Mouse (Mus musculus): Measurements from ENCODE around the gene Tmem132d. TPM values are rescaled to one million over a fixed set of nuclear protein-coding genes. Genes with fewer than 3 reads are reported as not detected.

Gene Tmem132d
- polyA plus RNA-seq, 1 experiment from 2014 or later = 0.20 TPM

GRCm38 (mm10) chr5:128136818-128137217 is 296.1 kb downstream of the Tmem132d start:
- Histone ChIP-seq H3K4me1 (replicated peaks; ENCODE audit: control insufficient read depth, insufficient read depth, low read length) (no peaks in the 10 kb centered on the region), H3K36me3 (ENCODE audit: control insufficient read depth, insufficient read depth, low read length) (no peaks in the 10 kb centered on the region), H3K4me3 (ENCODE audit: low read depth, low read length) (no peak overlapping the region), H3K27me3 (replicated peaks; ENCODE audit: control insufficient read depth, insufficient read depth, low read length) (no peaks in the 10 kb centered on the region), H3K9ac (ENCODE audit: low read length) (no peak overlapping the region), H3K27ac (ENCODE audit: low read depth) (no peak overlapping the region), H3K4me2 (ENCODE audit: low read length) (no peak overlapping the region), H3K9me3 (ENCODE audit: control insufficient read depth, low read length) (no peaks in the 10 kb centered on the region)
- DNase-seq (ENCODE audit: low spot score) = no peak
- ATAC-seq (replicated peaks; ENCODE audit: low FRiP score, low TSS enrichment, low read depth) = no peak
- 59% methylated on average over 8 of the region's 8 CpGs for WGBS

DNA sequence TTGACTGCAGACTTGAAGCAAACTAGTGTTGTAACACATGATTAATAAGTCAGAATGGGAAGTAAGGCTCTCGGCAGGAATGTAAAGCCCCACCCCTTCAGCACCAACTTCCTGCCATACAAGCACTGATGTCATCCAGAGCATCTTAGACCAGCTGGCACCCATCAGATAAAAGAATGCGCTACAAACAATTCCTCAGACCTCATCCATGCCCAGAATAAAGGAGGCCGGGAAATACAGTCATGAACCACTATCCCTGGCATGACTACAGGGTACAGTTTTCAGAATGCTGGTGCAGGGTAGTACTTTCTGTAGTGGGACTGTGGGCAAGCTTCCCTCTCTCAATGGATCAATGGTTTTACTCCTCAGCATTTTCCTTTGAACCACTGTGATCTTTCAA is 310.2 kb downstream of the Tmem132d start:
- no peak overlapping the region for H3K4me3 ChIP-seq (ENCODE audit: low read depth, low read length)
- ATAC-seq (replicated peaks; ENCODE audit: low FRiP score, low TSS enrichment, low read depth) = no peak

GRCm38 (mm10) chr5:128119171-128119570 is 313.7 kb downstream of the Tmem132d start:
- Histone ChIP-seq H3K4me2 (ENCODE audit: low read length) (no peak overlapping the region), H3K27me3 (replicated peaks; ENCODE audit: control insufficient read depth, insufficient read depth, low read length) (no peaks in the 10 kb centered on the region), H3K9me3 (ENCODE audit: control insufficient read depth, low read length) (no peaks in the 10 kb centered on the region), H3K9ac (ENCODE audit: low read length) (no peak overlapping the region), H3K27ac (ENCODE audit: low read depth) (no peak overlapping the region), H3K4me3 (ENCODE audit: low read depth, low read length) (no peak overlapping the region), H3K36me3 (ENCODE audit: control insufficient read depth, insufficient read depth, low read length) (no peaks in the 10 kb centered on the region), H3K4me1 (replicated peaks; ENCODE audit: control insufficient read depth, insufficient read depth, low read length) (no peaks in the 10 kb centered on the region)
- DNase-seq (ENCODE audit: low spot score) = no peak
- ATAC-seq (replicated peaks; ENCODE audit: low FRiP score, low TSS enrichment, low read depth) = no peak
- WGBS = 45% methylated on average over 3 of the region's 3 CpGs

More for the DNA sequence above, 310.2 kb downstream of the Tmem132d start:
- Histone ChIP-seq H3K9me3 (ENCODE audit: control insufficient read depth, low read length) (no peaks in the 10 kb centered on the region), H3K36me3 (ENCODE audit: control insufficient read depth, insufficient read depth, low read length) (no peaks in the 10 kb centered on the region), H3K4me1 (replicated peaks; ENCODE audit: control insufficient read depth, insufficient read depth, low read length) (no peaks in the 10 kb centered on the region), H3K4me2 (ENCODE audit: low read length) (no peak overlapping the region), H3K27me3 (replicated peaks; ENCODE audit: control insufficient read depth, insufficient read depth, low read length) (no peaks in the 10 kb centered on the region), H3K27ac (ENCODE audit: low read depth) (no peak overlapping the region), H3K9ac (ENCODE audit: low read length) (no peak overlapping the region)
- no peak for DNase-seq (ENCODE audit: low spot score)
- 23% methylated on average over 3 of the region's 3 CpGs for WGBS

DNA sequence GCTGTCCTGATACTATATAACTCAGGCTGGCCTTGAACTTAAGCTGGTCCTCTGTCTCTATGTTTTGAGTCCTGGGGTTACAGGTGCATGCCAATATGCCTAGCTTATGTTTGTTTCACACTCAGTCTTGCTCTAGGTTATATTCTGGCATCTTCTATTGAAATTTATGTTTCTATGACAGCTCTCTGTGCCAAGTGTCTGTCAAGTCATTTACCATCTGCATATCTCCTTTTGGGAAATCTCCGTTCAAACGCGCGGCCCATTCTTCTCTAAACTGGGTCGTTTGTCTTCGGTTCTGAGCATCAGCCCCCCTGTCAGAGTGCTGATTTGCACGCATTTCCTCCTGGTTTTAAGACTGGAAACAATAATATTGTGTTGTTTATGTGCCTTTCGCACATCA is 319.8 kb downstream of the Tmem132d start:
- Histone ChIP-seq H3K27ac (ENCODE audit: low read depth) (no peak overlapping the region), H3K4me1 (replicated peaks; ENCODE audit: control insufficient read depth, insufficient read depth, low read length) (no peaks in the 10 kb centered on the region), H3K9ac (ENCODE audit: low read length) (no peak overlapping the region), H3K4me2 (ENCODE audit: low read length) (no peak overlapping the region), H3K4me3 (ENCODE audit: low read depth, low read length) (no peak overlapping the region), H3K27me3 (replicated peaks; ENCODE audit: control insufficient read depth, insufficient read depth, low read length) (no peaks in the 10 kb centered on the region), H3K9me3 (ENCODE audit: control insufficient read depth, low read length) (peaks cover 5% of the 10 kb centered on the region; the same call in 1 of the 2 replicates), H3K36me3 (ENCODE audit: control insufficient read depth, insufficient read depth, low read length) (no peaks in the 10 kb centered on the region)
- ATAC-seq (replicated peaks; ENCODE audit: low FRiP score, low TSS enrichment, low read depth) (no peak), DNase-seq (ENCODE audit: low spot score) (no peak)
- 88% methylated on average over 8 of the region's 8 CpGs for WGBS

- Histone ChIP-seq H3K9ac (ENCODE audit: low read length) (no peak overlapping the region), H3K4me3 (ENCODE audit: low read depth, low read length) (no peak overlapping the region), H3K27ac (ENCODE audit: low read depth) (no peak overlapping the region), H3K27me3 (replicated peaks; ENCODE audit: control insufficient read depth, insufficient read depth, low read length) (no peaks in the 10 kb centered on the region), H3K9me3 (ENCODE audit: control insufficient read depth, low read length) (peaks cover 5% of the 10 kb centered on the region; the same call in 1 of the 2 replicates), H3K4me1 (replicated peaks; ENCODE audit: control insufficient read depth, insufficient read depth, low read length) (no peaks in the 10 kb centered on the region), H3K36me3 (ENCODE audit: control insufficient read depth, insufficient read depth, low read length) (no peaks in the 10 kb centered on the region), H3K4me2 (ENCODE audit: low read length) (no peak overlapping the region)
- no peak for DNase-seq (ENCODE audit: low spot score)
- WGBS = 97% methylated on average over 3 of the region's 3 CpGs
- ATAC-seq (replicated peaks; ENCODE audit: low FRiP score, low TSS enrichment, low read depth) = no peak
Measured at GRCm38 (mm10) chr5:128112518-128112917, 320.4 kb downstream of the Tmem132d start.

DNA sequence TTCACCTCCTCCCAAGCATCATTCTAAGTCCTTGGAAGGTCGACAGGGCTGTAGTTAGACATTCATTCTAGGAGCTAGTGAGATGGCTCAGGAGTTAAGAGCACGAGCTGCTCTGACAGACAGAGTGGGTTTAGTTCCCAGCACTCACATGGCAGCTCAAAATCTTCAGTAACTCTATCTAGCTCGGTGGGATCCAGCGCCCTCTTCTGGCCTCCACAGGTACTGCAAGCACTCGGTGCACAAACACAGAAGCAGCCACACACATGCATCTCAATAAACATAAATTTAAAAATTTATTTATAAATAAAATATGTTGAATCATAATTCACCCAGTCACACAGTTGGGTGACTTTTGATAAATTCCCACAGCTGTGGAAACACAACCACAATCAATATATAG is 321.2 kb downstream of the Tmem132d start:
- Histone ChIP-seq H3K27ac (ENCODE audit: low read depth) (no peak overlapping the region), H3K4me1 (replicated peaks; ENCODE audit: control insufficient read depth, insufficient read depth, low read length) (no peaks in the 10 kb centered on the region), H3K4me3 (ENCODE audit: low read depth, low read length) (no peak overlapping the region), H3K27me3 (replicated peaks; ENCODE audit: control insufficient read depth, insufficient read depth, low read length) (no peaks in the 10 kb centered on the region), H3K36me3 (ENCODE audit: control insufficient read depth, insufficient read depth, low read length) (no peaks in the 10 kb centered on the region), H3K9me3 (ENCODE audit: control insufficient read depth, low read length) (peaks cover 5% of the 10 kb centered on the region; the same call in 1 of the 2 replicates), H3K4me2 (ENCODE audit: low read length) (no peak overlapping the region), H3K9ac (ENCODE audit: low read length) (no peak overlapping the region)
- 76% methylated on average over 5 of the region's 5 CpGs for WGBS
- DNase-seq (ENCODE audit: low spot score) = no peak
- no peak for ATAC-seq (replicated peaks; ENCODE audit: low FRiP score, low TSS enrichment, low read depth)

- Histone ChIP-seq H3K9me3 (ENCODE audit: control insufficient read depth, low read length) (peaks cover 9% of the 10 kb centered on the region; the same call in 1 of the 2 replicates), H3K4me2 (ENCODE audit: low read length) (no peak overlapping the region), H3K4me3 (ENCODE audit: low read depth, low read length) (no peak overlapping the region), H3K4me1 (replicated peaks; ENCODE audit: control insufficient read depth, insufficient read depth, low read length) (no peaks in the 10 kb centered on the region), H3K9ac (ENCODE audit: low read length) (no peak overlapping the region), H3K27me3 (replicated peaks; ENCODE audit: control insufficient read depth, insufficient read depth, low read length) (no peaks in the 10 kb centered on the region), H3K27ac (ENCODE audit: low read depth) (no peak overlapping the region), H3K36me3 (ENCODE audit: control insufficient read depth, insufficient read depth, low read length) (no peaks in the 10 kb centered on the region)
- no peak for DNase-seq (ENCODE audit: low spot score)
- 48% methylated on average over 8 of the region's 8 CpGs for WGBS
- ATAC-seq (replicated peaks; ENCODE audit: low FRiP score, low TSS enrichment, low read depth) = no peak
Measured at GRCm38 (mm10) chr5:128102556-128102955, 330.3 kb downstream of the Tmem132d start.

GRCm38 (mm10) chr5:128100331-128100730 is 332.5 kb downstream of the Tmem132d start:
- DNase-seq (ENCODE audit: low spot score) = no peak
- no peak for ATAC-seq (replicated peaks; ENCODE audit: low FRiP score, low TSS enrichment, low read depth)
- 82% methylated on average over 5 of the region's 5 CpGs for WGBS
- H3K9ac ChIP-seq (ENCODE audit: low read length) = no peak overlapping the region
- no peaks in the 10 kb centered on the region for H3K4me1 ChIP-seq (replicated peaks; ENCODE audit: control insufficient read depth, insufficient read depth, low read length)
- no peaks in the 10 kb centered on the region for H3K36me3 ChIP-seq (ENCODE audit: control insufficient read depth, insufficient read depth, low read length)
- no peak overlapping the region for H3K4me2 ChIP-seq (ENCODE audit: low read length)
- H3K4me3 ChIP-seq (ENCODE audit: low read depth, low read length) = no peak overlapping the region
- peaks cover 9% of the 10 kb centered on the region; the same call in 1 of the 2 replicates for H3K9me3 ChIP-seq (ENCODE audit: control insufficient read depth, low read length)
- no peaks in the 10 kb centered on the region for H3K27me3 ChIP-seq (replicated peaks; ENCODE audit: control insufficient read depth, insufficient read depth, low read length)
- no peak overlapping the region for H3K27ac ChIP-seq (ENCODE audit: low read depth)

DNA sequence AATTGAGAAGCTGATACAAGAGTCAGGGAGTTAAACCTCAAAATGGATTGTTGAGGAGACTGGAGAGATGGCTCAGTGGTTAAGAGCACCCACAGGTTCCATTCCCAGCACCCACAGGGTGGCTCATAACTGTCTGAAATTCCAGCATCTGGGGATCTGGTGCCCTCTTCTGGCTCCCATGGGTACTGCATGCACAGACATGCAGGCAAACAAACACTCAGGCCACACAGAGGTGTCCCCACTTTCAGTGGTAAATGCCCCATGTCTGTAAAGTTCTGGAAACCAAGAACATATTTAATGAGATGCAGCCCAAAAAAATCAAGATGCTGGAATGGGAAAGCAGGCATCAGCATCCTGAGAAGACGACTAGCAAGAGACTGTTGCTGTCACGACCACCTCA is 333.4 kb downstream of the Tmem132d start:
- Histone ChIP-seq H3K9me3 (ENCODE audit: control insufficient read depth, low read length) (peaks cover 9% of the 10 kb centered on the region; the same call in 1 of the 2 replicates), H3K4me2 (ENCODE audit: low read length) (no peak overlapping the region), H3K27ac (ENCODE audit: low read depth) (no peak overlapping the region), H3K4me1 (replicated peaks; ENCODE audit: control insufficient read depth, insufficient read depth, low read length) (no peaks in the 10 kb centered on the region), H3K36me3 (ENCODE audit: control insufficient read depth, insufficient read depth, low read length) (no peaks in the 10 kb centered on the region), H3K4me3 (ENCODE audit: low read depth, low read length) (no peak overlapping the region), H3K9ac (ENCODE audit: low read length) (no peak overlapping the region), H3K27me3 (replicated peaks; ENCODE audit: control insufficient read depth, insufficient read depth, low read length) (no peaks in the 10 kb centered on the region)
- DNase-seq (ENCODE audit: low spot score) = no peak
- WGBS = 86% methylated on average over 2 of the region's 2 CpGs
- no peak for ATAC-seq (replicated peaks; ENCODE audit: low FRiP score, low TSS enrichment, low read depth)
